Mouse (Mus musculus) stomach, embryonic 15.5 days (tissue): ENCODE measurements around the gene Uchl5. TPM values are rescaled to one million over a fixed set of nuclear protein-coding genes. Genes with fewer than 3 reads are reported as not detected.

Source experiments
- ATAC-seq: fragments of 200-750 bp; cut with Nextera tagmentation; 2 replicates; pipeline ENCODE4 v1.8.0; 2017; ENCODE audit warnings: low read depth, moderate number of reproducible peaks, moderate TSS enrichment; ENCODE audit not compliant: insufficient read depth, low FRiP score
- H3K27ac ChIP-seq: fragments of 300-500 bp; sonication (generic); 2 replicates; pipeline ENCODE4 v1.5.1; 2015; ENCODE audit warnings: mild to moderate bottlenecking, inconsistent platforms
- H3K27me3 ChIP-seq: fragments of 300-500 bp; sonication (generic); replicated peaks from 2 replicates; pipeline ENCODE4 v1.6.1; 2015; ENCODE audit warnings: inconsistent platforms
- H3K36me3 ChIP-seq: fragments of 300-500 bp; sonication (generic); 2 replicates; pipeline ENCODE4 v1.6.1; 2015; ENCODE audit warnings: inconsistent platforms
- H3K4me1 ChIP-seq: fragments of 300-500 bp; sonication (generic); 2 replicates; pipeline ENCODE4 v1.6.1; 2015; ENCODE audit warnings: inconsistent platforms
- H3K4me2 ChIP-seq: fragments of 300-500 bp; sonication (generic); 2 replicates; pipeline ENCODE4 v1.6.1; 2015; ENCODE audit warnings: mild to moderate bottlenecking, inconsistent platforms
- H3K4me3 ChIP-seq: fragments of 300-500 bp; sonication (generic); replicated peaks from 2 replicates; pipeline ENCODE4 v1.5.1; 2015; ENCODE audit warnings: inconsistent platforms
- H3K9ac ChIP-seq: fragments of 300-500 bp; sonication (generic); 2 replicates; pipeline ENCODE4 v1.6.1; 2015; ENCODE audit warnings: inconsistent platforms
- H3K9me3 ChIP-seq: fragments of 300-500 bp; sonication (generic); 2 replicates; pipeline ENCODE4 v1.6.1; 2016; ENCODE audit warnings: inconsistent platforms
- WGBS: fragments of 180-500 bp; shearing (Covaris S2); methylation state at CpG from one replicate; pipeline ENCODE4 v1.1.7; 2015; 5-methylcytosine and 5-hydroxymethylcytosine counted together
- polyA plus RNA-seq: library from polyadenylated mRNA; unstranded; fragments of >200 nt; fragmentation: Nextera tagmentation; extraction: Ambion mirVana; gene quantifications from 2 replicates; pipeline ENCODE4 v1.2.1, GENCODE M21; 2015

Gene Uchl5
- polyA plus RNA-seq, 1 experiment from 2014 or later: 113 TPM

DNA sequence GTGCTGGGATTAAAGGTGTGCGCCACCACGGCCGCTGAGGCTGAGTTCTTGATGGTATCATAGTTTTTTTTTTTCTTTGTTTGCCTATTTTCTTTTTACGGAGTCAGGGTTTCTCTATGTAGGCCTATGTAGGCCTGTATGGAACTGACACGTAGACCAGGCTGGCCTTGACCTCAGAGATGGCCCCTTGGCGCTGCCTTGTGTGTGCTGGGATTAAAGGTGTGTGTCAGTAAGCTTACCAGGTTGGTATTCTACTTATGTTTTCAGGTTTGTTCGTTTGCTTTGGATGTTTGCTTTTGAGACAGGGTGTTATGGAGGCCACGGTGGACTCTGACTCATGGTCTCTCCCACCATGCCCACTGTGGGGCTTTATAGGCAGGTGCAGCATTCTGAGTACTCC, 14.9 kb upstream of the Uchl5 start:
- Histone ChIP-seq H3K9ac (no peak overlapping the region), H3K4me3 (no peak overlapping the region), H3K27me3 (no peaks in the 10 kb centered on the region), H3K27ac (no peak overlapping the region), H3K9me3 (no peaks in the 10 kb centered on the region), H3K36me3 (peaks cover 7% of the 10 kb centered on the region; the same call in 1 of the 2 replicates), H3K4me1 (no peaks in the 10 kb centered on the region), H3K4me2 (no peak overlapping the region)
- 83% methylated on average over 8 of the region's 8 CpGs for WGBS
- ATAC-seq: no peak

DNA sequence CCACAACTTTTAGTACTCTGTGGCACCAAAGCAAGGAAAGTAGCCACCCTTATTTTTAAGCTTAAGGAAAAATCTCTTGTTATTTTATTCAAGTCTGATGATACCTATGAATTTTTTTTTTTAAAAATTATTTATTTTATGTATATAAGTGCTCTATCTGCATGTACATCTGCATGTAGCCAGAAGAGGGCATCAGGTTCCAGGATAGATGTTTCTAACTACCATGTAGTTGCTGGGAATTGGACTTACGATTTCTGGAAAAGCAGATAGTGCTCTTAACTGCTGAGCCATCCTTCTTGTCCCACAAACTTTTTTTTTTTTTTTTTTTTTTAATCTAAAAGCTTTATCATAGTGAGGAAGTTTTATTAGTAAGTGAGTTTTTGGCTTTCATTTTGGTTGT, 12.6 kb upstream of the Uchl5 start:
- Histone ChIP-seq H3K27ac (no peak overlapping the region), H3K9ac (no peak overlapping the region), H3K4me3 (no peak overlapping the region), H3K36me3 (peaks cover 7% of the 10 kb centered on the region; the same call in 1 of the 2 replicates), H3K9me3 (no peaks in the 10 kb centered on the region), H3K4me1 (no peaks in the 10 kb centered on the region), H3K4me2 (no peak overlapping the region), H3K27me3 (no peaks in the 10 kb centered on the region)
- WGBS: 56% methylated on average over 1 of the region's 1 CpGs
- no peak for ATAC-seq

DNA sequence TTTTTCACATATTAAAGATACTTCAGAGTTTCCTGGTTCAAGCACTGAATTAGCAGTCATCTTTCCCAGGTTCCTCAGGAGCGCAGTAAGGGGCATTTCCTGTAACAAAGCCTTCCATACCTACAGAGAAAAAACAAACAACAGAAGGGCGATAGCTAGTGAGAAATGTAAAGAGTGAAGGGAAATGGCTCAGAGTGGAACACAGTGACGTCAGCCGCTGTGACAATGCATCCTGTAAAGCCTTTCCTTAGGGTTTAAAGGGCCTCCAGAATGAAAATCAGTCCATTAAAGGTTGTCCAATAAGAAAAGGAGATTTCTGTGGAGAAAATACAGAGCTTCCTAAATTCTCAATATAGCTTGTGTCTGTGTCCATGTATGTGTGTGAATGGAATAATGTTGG, 11.3 kb upstream of the Uchl5 start:
- no peak overlapping the region for H3K9ac ChIP-seq
- H3K36me3 ChIP-seq: peaks cover 4% of the 10 kb centered on the region; the same call in 1 of the 2 replicates
- H3K4me1 ChIP-seq: no peaks in the 10 kb centered on the region
- no peak for ATAC-seq
- WGBS: 82% methylated on average over 4 of the region's 4 CpGs
- no peaks in the 10 kb centered on the region for H3K27me3 ChIP-seq
- H3K9me3 ChIP-seq: no peaks in the 10 kb centered on the region
- H3K4me2 ChIP-seq: no peak overlapping the region
- H3K27ac ChIP-seq: no peak overlapping the region
- H3K4me3 ChIP-seq: no peak overlapping the region

DNA sequence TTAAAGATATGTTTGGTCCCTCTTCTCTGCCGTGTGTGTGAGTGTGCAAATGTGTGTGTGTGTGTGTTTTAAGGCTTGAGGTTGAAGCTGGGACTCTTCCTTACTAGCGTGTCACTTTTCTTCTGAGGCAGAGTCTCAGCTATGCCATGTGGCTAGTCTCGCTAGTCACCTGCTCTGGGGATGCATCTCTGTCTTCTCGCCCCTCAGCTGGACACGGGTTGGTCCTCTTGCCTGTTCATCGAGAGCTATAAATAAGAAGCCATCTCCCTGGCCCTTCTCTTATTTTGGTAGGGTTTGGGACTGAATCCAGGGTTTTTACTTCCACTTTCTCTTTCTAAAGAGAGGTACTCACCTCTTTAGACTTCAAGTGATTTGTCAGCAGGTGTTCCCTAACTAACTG, 10.8 kb upstream of the Uchl5 start:
- Histone ChIP-seq H3K9me3 (no peaks in the 10 kb centered on the region), H3K4me3 (no peak overlapping the region), H3K9ac (no peak overlapping the region), H3K4me1 (no peaks in the 10 kb centered on the region), H3K27me3 (no peaks in the 10 kb centered on the region), H3K4me2 (no peak overlapping the region), H3K27ac (no peak overlapping the region), H3K36me3 (peaks cover 4% of the 10 kb centered on the region; the same call in 1 of the 2 replicates)
- ATAC-seq: no peak
- WGBS: 93% methylated on average over 6 of the region's 6 CpGs

DNA sequence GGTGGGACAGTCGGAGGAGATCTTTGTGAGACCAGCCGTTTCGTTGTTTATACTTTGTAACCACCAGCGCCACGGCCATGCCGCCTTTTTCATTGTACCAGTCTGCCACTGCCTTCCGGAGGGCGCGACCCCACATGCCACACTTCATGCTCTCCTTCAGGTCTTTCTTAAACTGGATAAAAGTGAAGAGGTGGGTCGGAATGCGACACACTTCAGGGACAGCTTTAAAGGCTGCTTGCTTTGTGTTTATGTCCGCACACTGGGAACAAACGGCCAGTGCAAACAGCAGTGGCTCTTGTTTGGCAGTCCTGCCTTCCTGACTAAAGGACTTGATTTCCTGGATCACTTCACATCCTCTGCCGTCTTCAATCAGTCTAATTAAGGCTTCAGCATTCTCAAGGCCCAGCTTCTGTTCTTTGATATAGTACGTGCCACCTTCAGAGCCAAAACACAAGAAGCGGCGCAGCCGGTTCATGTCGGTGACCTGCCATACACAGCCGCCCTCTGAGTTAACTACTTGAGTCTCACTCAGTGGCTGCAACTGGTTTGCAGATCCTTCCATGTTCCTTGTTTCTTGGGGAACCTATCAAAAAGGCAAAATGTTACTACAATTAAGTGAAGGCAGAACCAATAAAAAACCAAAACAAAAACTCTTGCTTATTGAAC, 6.5 kb upstream of the Uchl5 start:
- H3K27me3 ChIP-seq: no peaks in the 10 kb centered on the region
- no peak for ATAC-seq
- H3K4me2 ChIP-seq: no peak overlapping the region
- 56% methylated on average over 20 of the region's 20 CpGs for WGBS
- no peaks in the 10 kb centered on the region for H3K9me3 ChIP-seq
- H3K36me3 ChIP-seq: no peaks in the 10 kb centered on the region
- H3K4me1 ChIP-seq: no peaks in the 10 kb centered on the region
- H3K27ac ChIP-seq: no peak overlapping the region
- H3K4me3 ChIP-seq: no peak overlapping the region
- no peak overlapping the region for H3K9ac ChIP-seq

DNA sequence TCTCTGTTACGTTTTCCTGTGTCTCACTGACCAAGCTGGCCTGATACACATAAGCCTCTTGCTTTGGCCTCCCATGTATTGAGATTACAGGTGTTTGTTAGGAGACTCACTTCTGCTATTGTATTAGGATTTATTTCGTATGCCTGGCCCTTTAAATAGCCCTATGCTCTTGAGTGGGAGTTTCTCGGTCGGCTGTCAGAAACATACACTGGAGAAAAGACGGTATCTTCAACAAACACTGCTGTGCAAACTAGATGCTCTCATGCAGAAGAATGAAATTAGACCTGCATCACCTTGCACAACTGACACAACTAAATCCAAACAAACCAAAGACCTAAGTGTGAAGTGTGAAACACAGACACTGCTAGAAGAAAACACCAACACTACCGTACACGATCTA, 4.0 kb upstream of the Uchl5 start:
- Histone ChIP-seq H3K4me2 (no peak overlapping the region), H3K4me1 (no peaks in the 10 kb centered on the region), H3K9ac (no peak overlapping the region), H3K9me3 (no peaks in the 10 kb centered on the region), H3K36me3 (no peaks in the 10 kb centered on the region), H3K27me3 (no peaks in the 10 kb centered on the region), H3K27ac (no peak overlapping the region), H3K4me3 (no peak overlapping the region)
- WGBS: 59% methylated on average over 7 of the region's 7 CpGs
- ATAC-seq: no peak

DNA sequence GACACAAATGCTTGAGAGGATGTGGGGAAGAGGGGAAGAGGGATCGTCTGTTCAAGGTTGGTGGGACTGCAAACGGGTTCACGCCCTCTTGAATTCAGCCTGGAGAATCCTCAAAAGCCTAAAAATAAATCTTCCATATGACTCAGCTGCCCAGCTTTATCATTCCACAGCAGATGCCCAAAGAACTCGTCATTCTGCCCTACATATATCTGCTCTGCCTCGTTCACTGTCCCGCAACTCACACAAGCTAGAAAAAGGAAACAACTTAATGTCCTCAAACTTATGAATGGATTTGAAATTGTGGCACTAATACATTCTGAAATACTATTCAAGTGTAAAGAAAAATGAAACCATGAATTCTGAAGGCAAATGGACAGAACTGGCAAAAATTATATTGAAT, 3.2 kb upstream of the Uchl5 start:
- H3K4me1 ChIP-seq: no peaks in the 10 kb centered on the region
- H3K9ac ChIP-seq: no peak overlapping the region
- H3K4me2 ChIP-seq: no peak overlapping the region
- no peaks in the 10 kb centered on the region for H3K36me3 ChIP-seq
- H3K27ac ChIP-seq: no peak overlapping the region
- no peaks in the 10 kb centered on the region for H3K9me3 ChIP-seq
- 63% methylated on average over 6 of the region's 6 CpGs for WGBS
- no peak for ATAC-seq
- H3K4me3 ChIP-seq: no peak overlapping the region
- H3K27me3 ChIP-seq: no peaks in the 10 kb centered on the region

DNA sequence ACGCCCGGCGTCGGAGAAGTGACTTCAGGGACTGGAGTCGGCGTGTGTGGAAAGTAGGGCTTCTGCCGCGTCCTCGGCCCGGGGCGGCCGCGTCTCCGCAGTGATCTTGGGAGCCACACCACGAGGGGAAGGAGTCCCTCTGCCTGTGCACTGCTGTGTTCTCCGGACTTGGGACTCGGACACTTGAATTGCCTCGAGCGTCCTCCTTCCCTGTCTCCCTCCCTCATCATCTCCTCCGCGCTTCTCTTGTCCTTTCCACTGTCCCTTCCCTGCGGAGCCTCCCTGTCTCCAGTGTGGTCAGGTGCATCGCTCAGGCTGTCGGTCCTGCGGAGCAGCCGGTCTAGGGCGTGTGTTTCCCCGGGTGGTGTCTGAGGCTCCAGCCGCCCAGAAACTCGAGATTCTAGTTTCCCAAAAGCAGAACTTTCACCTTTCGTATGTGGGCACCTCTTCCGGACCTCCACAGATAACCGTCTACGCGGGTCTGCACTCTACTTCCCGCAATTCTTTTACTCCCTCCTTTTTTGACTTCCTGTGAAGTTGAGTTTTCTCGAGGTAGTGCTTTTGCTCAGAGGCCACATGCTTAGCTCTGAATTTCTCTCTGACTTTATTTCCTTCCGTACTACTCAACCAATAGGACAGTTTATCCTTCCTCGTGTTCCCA, 616 bp downstream of the Uchl5 start:
- ATAC-seq: peak; percentile 12; the same call in 1 of the 2 replicates
- no peaks in the 10 kb centered on the region for H3K27me3 ChIP-seq
- peak overlapping the region; percentile 60 for H3K27ac ChIP-seq
- H3K9me3 ChIP-seq: no peaks in the 10 kb centered on the region
- no peaks in the 10 kb centered on the region for H3K36me3 ChIP-seq
- under 1% methylated on average over 35 of the region's 39 CpGs for WGBS
- no peaks in the 10 kb centered on the region for H3K4me1 ChIP-seq
- H3K9ac ChIP-seq: peak overlapping the region; percentile 58
- H3K4me2 ChIP-seq: peak overlapping the region; percentile 83
- H3K4me3 ChIP-seq: peak overlapping the region; percentile 63

DNA sequence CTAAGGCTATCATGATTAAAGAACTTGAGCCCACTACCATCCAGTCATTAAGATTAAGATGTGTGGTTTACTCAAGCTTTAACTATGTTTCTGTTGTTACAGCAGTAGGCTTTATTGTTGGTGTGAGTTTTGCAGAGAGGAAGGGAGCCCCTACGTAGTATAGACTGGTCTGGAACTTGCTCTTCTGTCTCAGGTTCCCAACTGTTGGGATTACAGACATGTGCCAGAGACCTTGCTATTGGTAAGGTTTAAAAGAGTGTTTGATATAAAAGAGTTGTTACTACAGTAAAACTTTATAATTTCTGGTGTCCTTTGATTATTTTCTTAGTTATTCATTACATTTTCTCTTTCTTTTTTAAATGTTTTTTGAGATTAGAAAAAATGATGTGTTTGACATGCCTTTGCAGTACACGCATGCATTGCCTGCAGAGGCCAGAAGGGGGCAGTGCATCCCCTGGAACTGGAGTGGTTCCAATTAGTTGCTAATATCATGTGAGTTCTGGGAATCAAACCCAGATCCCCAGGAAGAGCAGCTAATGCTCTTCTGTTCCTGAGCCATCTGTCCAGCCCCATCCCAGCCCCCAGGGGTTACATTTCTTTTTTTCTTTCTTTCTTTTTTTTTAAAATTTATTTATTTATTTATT, 11.6 kb downstream of the Uchl5 start:
- WGBS: 79% methylated on average over 2 of the region's 2 CpGs
- Histone ChIP-seq H3K27ac (no peak overlapping the region), H3K4me2 (no peak overlapping the region), H3K4me3 (no peak overlapping the region), H3K9me3 (no peaks in the 10 kb centered on the region), H3K9ac (no peak overlapping the region), H3K36me3 (no peaks in the 10 kb centered on the region), H3K27me3 (no peaks in the 10 kb centered on the region), H3K4me1 (no peaks in the 10 kb centered on the region)
- no peak for ATAC-seq

DNA sequence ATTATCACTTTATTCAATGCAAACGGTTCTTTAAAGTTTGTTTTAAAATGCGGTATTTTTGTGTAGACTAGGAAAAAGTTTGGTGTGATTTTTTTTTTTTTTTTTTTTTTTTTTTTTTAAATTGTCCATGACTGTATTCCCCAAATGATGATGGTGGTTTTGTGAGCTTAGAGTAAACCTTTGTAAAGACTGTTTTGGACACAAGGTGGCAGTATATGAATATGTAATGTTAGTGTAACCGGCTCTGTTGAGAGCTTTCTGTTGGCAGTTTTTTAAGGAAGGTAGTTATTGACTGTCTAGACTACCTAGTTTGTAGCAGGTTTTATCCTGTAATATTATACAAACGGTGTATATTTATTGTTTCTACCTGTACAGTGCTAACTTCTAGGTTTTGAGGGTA, 26.5 kb downstream of the Uchl5 start:
- 29% methylated on average over 4 of the region's 4 CpGs for WGBS
- Histone ChIP-seq H3K4me1 (no peaks in the 10 kb centered on the region), H3K27ac (no peak overlapping the region), H3K9ac (no peak overlapping the region), H3K9me3 (no peaks in the 10 kb centered on the region), H3K36me3 (no peaks in the 10 kb centered on the region; the same call in 1 of the 2 replicates), H3K4me3 (no peak overlapping the region), H3K27me3 (no peaks in the 10 kb centered on the region), H3K4me2 (no peak overlapping the region)
- ATAC-seq: peak; percentile 65; the same call in 1 of the 2 replicates

DNA sequence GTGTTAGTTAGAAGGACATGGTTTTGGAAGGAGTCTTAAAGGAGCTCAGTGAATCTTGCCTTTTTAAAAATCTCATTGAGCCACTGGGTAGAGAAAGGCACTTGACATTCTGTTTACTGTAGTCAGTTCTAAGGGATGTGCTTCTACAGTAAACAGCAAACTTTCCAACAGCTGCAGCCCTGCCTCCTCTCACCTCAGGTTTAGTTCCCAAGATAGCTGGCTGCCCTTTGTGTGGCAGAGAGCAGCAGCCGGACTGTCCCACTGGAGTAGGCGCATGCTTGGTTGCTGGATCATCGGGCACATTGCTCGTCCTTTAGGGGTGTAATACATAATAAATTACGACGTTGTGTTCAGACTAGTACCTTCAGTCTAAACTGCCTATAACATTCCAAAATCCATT, 32.0 kb downstream of the Uchl5 start:
- H3K4me2 ChIP-seq: no peak overlapping the region
- H3K27me3 ChIP-seq: no peaks in the 10 kb centered on the region
- no peak overlapping the region for H3K9ac ChIP-seq
- H3K36me3 ChIP-seq: no peaks in the 10 kb centered on the region; the same call in 1 of the 2 replicates
- no peak for ATAC-seq
- H3K4me3 ChIP-seq: no peak overlapping the region
- no peaks in the 10 kb centered on the region for H3K4me1 ChIP-seq
- H3K9me3 ChIP-seq: no peaks in the 10 kb centered on the region
- WGBS: 79% methylated on average over 6 of the region's 6 CpGs
- no peak overlapping the region for H3K27ac ChIP-seq

DNA sequence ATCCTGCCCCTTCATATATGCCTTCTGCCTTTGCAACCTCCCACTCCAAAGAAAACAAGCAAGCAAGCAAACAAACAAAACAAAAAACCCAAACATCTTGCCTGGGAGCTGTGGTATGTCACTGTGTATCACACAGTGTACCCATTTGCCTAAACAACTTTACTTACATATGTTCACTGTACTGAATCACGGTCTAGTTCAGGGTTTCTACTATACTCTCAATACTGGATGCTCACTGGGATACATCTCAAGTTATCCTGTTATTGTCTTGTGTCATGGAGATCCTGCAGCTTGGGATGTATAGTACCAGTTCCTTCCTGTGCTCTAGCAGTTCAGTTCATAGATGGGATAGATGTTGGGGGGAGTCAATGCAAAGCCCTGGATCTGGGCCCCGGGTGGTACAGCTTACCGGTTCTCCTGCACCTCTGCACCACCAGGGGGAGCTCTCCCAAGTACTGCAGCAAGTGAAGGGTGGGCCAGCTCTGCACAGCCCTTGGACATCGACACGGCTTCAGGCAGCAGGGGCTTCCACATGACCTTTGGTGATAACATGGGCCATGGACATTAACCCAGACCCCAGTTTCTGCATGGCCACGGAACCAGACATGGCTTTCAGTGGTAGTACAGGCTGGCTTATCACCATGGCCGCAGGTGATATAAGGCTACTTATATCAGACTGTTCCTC, 36.7 kb downstream of the Uchl5 start:
- WGBS: 42% methylated on average over 7 of the region's 7 CpGs
- peak; percentile 79; the same call in 1 of the 2 replicates for ATAC-seq

More for the DNA sequence above, 36.7 kb downstream of the Uchl5 start:
- H3K9ac ChIP-seq: no peak overlapping the region
- no peaks in the 10 kb centered on the region for H3K9me3 ChIP-seq
- no peak overlapping the region for H3K4me3 ChIP-seq
- H3K4me2 ChIP-seq: no peak overlapping the region
- no peak overlapping the region for H3K27ac ChIP-seq
- no peaks in the 10 kb centered on the region for H3K27me3 ChIP-seq
- H3K4me1 ChIP-seq: no peaks in the 10 kb centered on the region
- H3K36me3 ChIP-seq: no peaks in the 10 kb centered on the region
